Mouse (Mus musculus) forebrain, embryonic 13.5 days (tissue): ENCODE results near the gene Nadk. TPM values are rescaled to one million over a fixed set of nuclear protein-coding genes. Genes with fewer than 3 reads are reported as not detected.

Source experiments
- ATAC-seq: fragments of 200-750 bp; cut with Nextera tagmentation; 2 replicates; pipeline ENCODE4 v1.8.0; 2017
- H3K27ac ChIP-seq: fragments of 300-500 bp; sonication (generic); 2 replicates; pipeline ENCODE4 v1.5.1; 2015; ENCODE audit warnings: inconsistent platforms, mild to moderate bottlenecking, moderate library complexity
- H3K27me3 ChIP-seq: fragments of 300-500 bp; sonication (generic); 2 replicates; pipeline ENCODE4 v1.6.1; 2015; ENCODE audit warnings: mild to moderate bottlenecking, inconsistent platforms
- H3K36me3 ChIP-seq: fragments of 300-500 bp; sonication (generic); 2 replicates; pipeline ENCODE4 v1.6.1; 2015; ENCODE audit warnings: mild to moderate bottlenecking, inconsistent platforms; ENCODE audit not compliant: poor library complexity, severe bottlenecking
- H3K4me1 ChIP-seq: fragments of 300-500 bp; sonication (generic); 2 replicates; pipeline ENCODE4 v1.6.1; 2015; ENCODE audit warnings: inconsistent platforms
- H3K4me2 ChIP-seq: fragments of 300-500 bp; sonication (generic); 2 replicates; pipeline ENCODE4 v1.6.1; 2015; ENCODE audit warnings: inconsistent platforms, mild to moderate bottlenecking, moderate library complexity
- H3K4me3 ChIP-seq: fragments of 300-500 bp; sonication (generic); 2 replicates; pipeline ENCODE4 v1.5.1; 2015; ENCODE audit warnings: mild to moderate bottlenecking, inconsistent platforms
- H3K9ac ChIP-seq: fragments of 300-500 bp; sonication (generic); 2 replicates; pipeline ENCODE4 v1.6.1; 2015; ENCODE audit warnings: mild to moderate bottlenecking, inconsistent platforms
- H3K9me3 ChIP-seq: fragments of 300-500 bp; sonication (generic); replicated peaks from 2 replicates; pipeline ENCODE4 v1.6.1; 2016; ENCODE audit warnings: inconsistent platforms
- WGBS: fragments of 180-500 bp; shearing (Covaris S2); methylation state at CpG from one replicate; pipeline ENCODE4 v1.1.7; 2015; 5-methylcytosine and 5-hydroxymethylcytosine counted together
- polyA plus RNA-seq: library from polyadenylated mRNA; unstranded; fragments of >200 nt; fragmentation: Nextera tagmentation; extraction: Ambion mirVana; gene quantifications from 2 replicates; pipeline ENCODE4 v1.2.1, GENCODE M21; 2015

The Nadk gene
- polyA plus RNA-seq = 88.7 and 91.9 TPM in 2 replicates

DNA sequence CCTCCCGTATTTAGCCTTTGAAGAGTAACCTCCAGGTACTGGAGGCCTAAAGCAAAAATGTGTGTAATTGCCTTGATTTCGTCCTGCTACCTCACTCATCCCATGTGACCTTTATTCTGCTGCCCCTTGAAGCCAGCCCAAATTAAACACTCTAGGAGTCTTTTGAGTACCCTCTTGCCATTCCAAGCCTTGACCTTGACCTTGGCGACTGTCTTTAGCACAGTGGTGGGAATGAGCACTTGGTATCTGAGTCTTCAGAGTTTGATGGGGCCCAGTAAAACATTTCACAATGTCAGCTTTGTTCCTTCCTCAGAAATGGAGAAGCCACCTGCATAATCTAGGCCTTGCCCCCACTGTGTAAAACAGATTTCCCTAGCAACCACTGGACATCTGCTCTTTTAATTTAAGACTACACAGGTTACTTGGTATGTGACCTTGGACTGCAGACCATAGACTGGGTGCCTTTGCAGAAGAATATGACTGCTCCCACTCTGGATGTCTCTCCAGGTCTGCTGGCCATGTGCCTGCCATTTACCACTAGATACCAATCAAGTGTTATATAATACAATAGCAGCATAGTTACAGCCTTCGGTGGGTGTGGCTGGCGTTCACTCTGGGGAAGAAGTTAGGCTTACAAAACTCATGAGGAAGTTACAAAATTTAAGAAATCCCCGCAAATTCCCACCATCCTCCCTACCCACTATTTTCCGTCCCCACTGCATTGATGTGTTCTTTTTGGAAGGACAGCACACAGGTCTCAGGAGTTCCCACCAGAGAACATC is at the start of gene Nadk:
Nadk (plus strand) TSS at position 718 of the 782 bp plus-strand sequence.
- Histone ChIP-seq H3K4me3 (peak within 1 kb of the TSS; percentile 65), H3K27me3 (no peaks in the 10 kb centered on the region), H3K4me2 (peak within 1 kb of the TSS; percentile 85), H3K9ac (peak within 1 kb of the TSS; percentile 58), H3K9me3 (no peaks in the 10 kb centered on the region), H3K4me1 (peaks cover 36% of the 10 kb centered on the region), H3K27ac (peak within 1 kb of the TSS; percentile 74), H3K36me3 (peaks cover 48% of the 10 kb centered on the region)
- no peak for ATAC-seq
- WGBS = 72% methylated on average over 7 of the region's 7 CpGs

DNA sequence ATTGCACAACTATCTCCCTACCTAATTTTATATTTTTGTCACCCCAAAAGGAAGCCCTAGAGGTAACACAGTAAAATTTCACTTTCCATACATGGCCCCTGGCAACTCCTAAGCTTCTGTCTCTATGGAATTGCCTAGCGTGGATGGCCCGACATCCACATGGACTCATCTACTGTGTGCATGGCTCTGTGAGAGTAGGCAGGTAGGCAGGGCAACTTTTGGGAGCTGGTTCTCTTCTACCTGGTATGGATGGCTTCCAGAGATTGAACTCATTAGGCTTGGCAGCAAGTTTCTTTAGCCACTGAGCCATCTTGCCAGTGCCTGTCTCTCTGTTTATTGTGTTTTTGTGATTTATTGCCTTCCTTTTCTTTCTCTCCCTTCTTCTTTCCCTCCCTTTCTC is 47.4 kb upstream of the Nadk start:
- no peak overlapping the region for H3K4me3 ChIP-seq
- peaks cover 11% of the 10 kb centered on the region; the same call in 1 of the 2 replicates for H3K36me3 ChIP-seq
- no peaks in the 10 kb centered on the region for H3K27me3 ChIP-seq
- WGBS = 91% methylated on average over 2 of the region's 2 CpGs
- no peak overlapping the region for H3K27ac ChIP-seq
- no peak overlapping the region for H3K4me2 ChIP-seq
- H3K9ac ChIP-seq = no peak overlapping the region
- no peaks in the 10 kb centered on the region for H3K9me3 ChIP-seq
- peaks cover 9% of the 10 kb centered on the region for H3K4me1 ChIP-seq
- no peak for ATAC-seq

GRCm38 (mm10) chr4:155517948-155518517 is 44.1 kb upstream of the Nadk start:
- H3K27ac ChIP-seq = no peak overlapping the region
- 86% methylated on average over 7 of the region's 7 CpGs for WGBS
- peaks cover 18% of the 10 kb centered on the region for H3K36me3 ChIP-seq
- ATAC-seq = no peak
- H3K9me3 ChIP-seq = no peaks in the 10 kb centered on the region
- H3K4me1 ChIP-seq = no peaks in the 10 kb centered on the region
- H3K9ac ChIP-seq = no peak overlapping the region
- H3K4me2 ChIP-seq = no peak overlapping the region
- H3K27me3 ChIP-seq = no peaks in the 10 kb centered on the region
- H3K4me3 ChIP-seq = no peak overlapping the region

DNA sequence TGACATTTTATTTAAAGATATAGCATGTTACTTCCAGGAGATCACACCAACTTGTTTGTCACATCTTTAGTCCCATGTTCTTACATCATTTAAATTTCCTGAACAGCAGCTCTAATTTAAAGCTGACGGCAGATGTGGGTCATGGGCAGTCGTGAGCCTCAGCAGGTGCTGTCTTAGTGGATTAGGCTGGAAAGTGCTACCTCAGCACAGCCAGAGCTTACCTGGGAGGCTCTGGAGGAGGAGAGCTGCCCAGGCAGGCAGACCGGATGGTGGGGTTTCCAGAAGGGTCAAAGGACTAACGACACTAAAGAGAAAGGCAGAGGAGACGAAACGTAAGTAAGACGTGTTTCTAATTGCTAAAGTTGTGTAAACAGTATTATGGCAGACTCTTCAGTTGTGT is 39.9 kb upstream of the Nadk start:
- no peaks in the 10 kb centered on the region for H3K27me3 ChIP-seq
- WGBS = 79% methylated on average over 7 of the region's 7 CpGs
- ATAC-seq = no peak
- H3K9ac ChIP-seq = no peak overlapping the region
- H3K27ac ChIP-seq = no peak overlapping the region
- H3K9me3 ChIP-seq = no peaks in the 10 kb centered on the region
- H3K4me3 ChIP-seq = no peak overlapping the region
- no peak overlapping the region for H3K4me2 ChIP-seq
- H3K4me1 ChIP-seq = no peaks in the 10 kb centered on the region
- peaks cover 30% of the 10 kb centered on the region for H3K36me3 ChIP-seq

GRCm38 (mm10) chr4:155525751-155526150 is 36.4 kb upstream of the Nadk start:
- no peak overlapping the region for H3K27ac ChIP-seq
- H3K9me3 ChIP-seq = no peaks in the 10 kb centered on the region
- H3K4me2 ChIP-seq = no peak overlapping the region
- H3K27me3 ChIP-seq = no peaks in the 10 kb centered on the region
- ATAC-seq = no peak
- no peak overlapping the region for H3K4me3 ChIP-seq
- H3K4me1 ChIP-seq = no peaks in the 10 kb centered on the region
- H3K9ac ChIP-seq = no peak overlapping the region
- WGBS = 88% methylated on average over 5 of the region's 5 CpGs
- H3K36me3 ChIP-seq = peaks cover 58% of the 10 kb centered on the region

- no peaks in the 10 kb centered on the region for H3K27me3 ChIP-seq
- H3K36me3 ChIP-seq = peaks cover 75% of the 10 kb centered on the region
These were observed 32.9 kb upstream of the Nadk start for GRCm38 (mm10) chr4:155529294-155529693.

GRCm38 (mm10) chr4:155549993-155550392 is 12.2 kb upstream of the Nadk start:
- H3K4me3 ChIP-seq = no peak overlapping the region
- ATAC-seq = no peak
- no peaks in the 10 kb centered on the region for H3K27me3 ChIP-seq
- H3K9me3 ChIP-seq = no peaks in the 10 kb centered on the region
- H3K4me2 ChIP-seq = no peak overlapping the region
- H3K4me1 ChIP-seq = no peaks in the 10 kb centered on the region
- WGBS = 95% methylated on average over 7 of the region's 7 CpGs
- no peak overlapping the region for H3K9ac ChIP-seq
- H3K27ac ChIP-seq = no peak overlapping the region
- H3K36me3 ChIP-seq = peaks cover 77% of the 10 kb centered on the region

More at GRCm38 (mm10) chr4:155529294-155529693, 32.9 kb upstream of the Nadk start:
- Histone ChIP-seq H3K4me3 (no peak overlapping the region), H3K4me2 (no peak overlapping the region), H3K9me3 (no peaks in the 10 kb centered on the region), H3K27ac (no peak overlapping the region), H3K9ac (no peak overlapping the region), H3K4me1 (no peaks in the 10 kb centered on the region)
- 87% methylated on average over 3 of the region's 3 CpGs for WGBS
- no peak for ATAC-seq

DNA sequence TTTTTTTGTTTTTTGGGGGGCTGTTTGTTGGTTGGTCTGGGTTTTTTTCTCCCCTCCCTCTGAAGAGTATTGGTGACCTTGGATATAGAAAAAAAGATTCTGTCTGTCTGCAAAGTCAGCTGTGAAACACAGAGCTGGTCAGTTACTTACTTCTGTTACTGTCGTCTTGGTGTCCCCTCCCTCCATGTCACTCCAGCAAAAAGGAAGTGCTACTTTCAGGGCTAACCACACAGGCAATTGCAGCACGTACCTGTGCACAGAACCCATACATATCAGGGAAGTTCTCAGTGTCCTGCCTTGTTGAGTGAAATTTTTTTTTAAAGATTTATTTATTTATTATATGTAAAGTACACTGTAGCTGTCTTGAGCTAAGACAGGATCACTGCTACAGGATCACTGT is 11.7 kb upstream of the Nadk start:
- 89% methylated on average over 2 of the region's 2 CpGs for WGBS
- peaks cover 77% of the 10 kb centered on the region for H3K36me3 ChIP-seq
- no peak for ATAC-seq

GRCm38 (mm10) chr4:155551073-155551472 is 11.1 kb upstream of the Nadk start:
- Histone ChIP-seq H3K4me2 (no peak overlapping the region), H3K4me3 (no peak overlapping the region), H3K27me3 (no peaks in the 10 kb centered on the region), H3K9ac (no peak overlapping the region), H3K27ac (no peak overlapping the region), H3K9me3 (no peaks in the 10 kb centered on the region), H3K36me3 (peaks cover 78% of the 10 kb centered on the region), H3K4me1 (no peaks in the 10 kb centered on the region)
- 95% methylated on average over 4 of the region's 4 CpGs for WGBS
- ATAC-seq = no peak

More for the DNA sequence above, 11.7 kb upstream of the Nadk start:
- H3K27ac ChIP-seq = no peak overlapping the region
- H3K9me3 ChIP-seq = no peaks in the 10 kb centered on the region
- no peak overlapping the region for H3K4me3 ChIP-seq
- H3K9ac ChIP-seq = no peak overlapping the region
- H3K4me2 ChIP-seq = no peak overlapping the region
- no peaks in the 10 kb centered on the region for H3K4me1 ChIP-seq
- H3K27me3 ChIP-seq = no peaks in the 10 kb centered on the region

DNA sequence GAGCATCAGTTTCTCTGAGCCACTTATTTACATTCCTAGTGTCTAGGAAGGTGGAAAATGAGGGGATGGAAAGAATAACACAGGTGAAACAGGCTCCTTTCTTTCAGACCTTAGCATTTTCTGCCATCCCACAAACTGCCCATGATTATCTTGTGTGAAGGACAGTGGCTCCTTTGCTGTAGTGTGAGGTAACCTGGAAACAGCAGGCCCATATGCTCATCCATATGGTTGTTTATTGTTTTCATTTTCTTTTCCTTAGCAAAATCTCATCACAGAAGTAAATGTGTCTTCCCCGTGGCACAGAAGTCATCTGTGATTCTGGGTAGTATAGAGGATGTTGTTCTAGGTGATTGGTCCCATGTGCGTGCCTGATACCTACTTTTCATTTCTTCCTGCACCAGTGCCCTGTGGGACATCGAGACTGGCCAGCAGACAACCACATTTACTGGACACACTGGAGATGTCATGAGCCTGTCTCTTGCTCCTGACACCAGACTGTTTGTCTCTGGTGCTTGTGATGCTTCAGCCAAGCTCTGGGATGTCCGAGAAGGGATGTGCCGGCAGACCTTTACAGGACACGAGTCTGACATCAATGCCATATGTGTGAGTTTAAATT is 9.2 kb upstream of the Nadk start:
- no peaks in the 10 kb centered on the region for H3K27me3 ChIP-seq
- H3K9me3 ChIP-seq = no peaks in the 10 kb centered on the region
- no peak overlapping the region for H3K4me3 ChIP-seq
- WGBS = 92% methylated on average over 6 of the region's 6 CpGs
- no peak overlapping the region for H3K9ac ChIP-seq
- ATAC-seq = no peak
- H3K4me2 ChIP-seq = no peak overlapping the region
- no peaks in the 10 kb centered on the region for H3K4me1 ChIP-seq
- H3K27ac ChIP-seq = no peak overlapping the region
- peaks cover 90% of the 10 kb centered on the region for H3K36me3 ChIP-seq

DNA sequence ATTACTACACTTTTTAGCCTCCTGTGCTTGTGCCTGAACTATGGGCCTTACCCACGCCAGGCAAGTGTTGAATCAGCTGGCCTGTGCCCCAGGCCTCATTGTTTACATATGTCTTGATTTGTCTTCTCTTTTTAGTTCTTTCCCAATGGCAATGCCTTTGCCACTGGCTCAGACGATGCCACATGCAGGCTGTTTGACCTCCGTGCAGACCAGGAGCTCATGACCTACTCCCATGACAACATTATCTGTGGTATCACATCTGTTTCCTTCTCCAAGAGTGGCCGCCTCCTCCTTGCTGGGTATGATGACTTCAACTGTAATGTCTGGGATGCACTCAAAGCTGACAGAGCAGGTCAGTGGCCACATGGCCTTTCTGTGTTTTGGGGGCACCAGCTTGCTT is 7.3 kb upstream of the Nadk start:
- H3K4me1 ChIP-seq = no peaks in the 10 kb centered on the region
- H3K4me2 ChIP-seq = no peak overlapping the region
- ATAC-seq = no peak
- no peaks in the 10 kb centered on the region for H3K9me3 ChIP-seq
- H3K9ac ChIP-seq = no peak overlapping the region
- no peak overlapping the region for H3K27ac ChIP-seq
- peaks cover 97% of the 10 kb centered on the region for H3K36me3 ChIP-seq
- no peaks in the 10 kb centered on the region for H3K27me3 ChIP-seq
- 91% methylated on average over 4 of the region's 4 CpGs for WGBS
- no peak overlapping the region for H3K4me3 ChIP-seq

DNA sequence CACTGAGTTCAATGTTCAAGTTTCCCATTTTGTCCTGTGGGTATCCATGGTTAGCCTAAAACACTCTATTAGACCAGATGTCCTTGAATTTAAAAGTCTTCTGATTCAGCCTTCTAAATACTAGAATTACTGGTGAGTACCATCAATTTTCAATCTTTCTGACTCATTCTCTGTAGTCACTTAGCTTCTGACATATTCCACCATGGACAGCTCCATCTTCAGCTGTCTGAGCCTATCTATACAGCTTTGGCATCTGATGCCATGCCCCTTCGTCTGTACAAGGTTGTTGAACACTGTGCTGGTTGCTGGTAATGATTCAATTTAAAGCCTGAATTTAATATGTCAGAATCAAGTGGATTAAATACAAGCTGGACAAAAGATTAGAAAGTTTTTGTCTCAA is 6.7 kb upstream of the Nadk start:
- H3K4me3 ChIP-seq = no peak overlapping the region
- no peak overlapping the region for H3K9ac ChIP-seq
- H3K27ac ChIP-seq = no peak overlapping the region
- no peaks in the 10 kb centered on the region for H3K27me3 ChIP-seq
- ATAC-seq = no peak
- peaks cover 98% of the 10 kb centered on the region for H3K36me3 ChIP-seq
- 71% methylated on average over 1 of the region's 1 CpGs for WGBS
- no peaks in the 10 kb centered on the region for H3K9me3 ChIP-seq
- H3K4me1 ChIP-seq = no peaks in the 10 kb centered on the region
- no peak overlapping the region for H3K4me2 ChIP-seq
